Mouse (Mus musculus): ENCODE results near the gene Hsp90ab1. TPM values are rescaled to one million over a fixed set of nuclear protein-coding genes. Genes with fewer than 3 reads are reported as not detected.

Hsp90ab1 gene
- polyA plus RNA-seq, 1 experiment: 1,066 TPM

DNA sequence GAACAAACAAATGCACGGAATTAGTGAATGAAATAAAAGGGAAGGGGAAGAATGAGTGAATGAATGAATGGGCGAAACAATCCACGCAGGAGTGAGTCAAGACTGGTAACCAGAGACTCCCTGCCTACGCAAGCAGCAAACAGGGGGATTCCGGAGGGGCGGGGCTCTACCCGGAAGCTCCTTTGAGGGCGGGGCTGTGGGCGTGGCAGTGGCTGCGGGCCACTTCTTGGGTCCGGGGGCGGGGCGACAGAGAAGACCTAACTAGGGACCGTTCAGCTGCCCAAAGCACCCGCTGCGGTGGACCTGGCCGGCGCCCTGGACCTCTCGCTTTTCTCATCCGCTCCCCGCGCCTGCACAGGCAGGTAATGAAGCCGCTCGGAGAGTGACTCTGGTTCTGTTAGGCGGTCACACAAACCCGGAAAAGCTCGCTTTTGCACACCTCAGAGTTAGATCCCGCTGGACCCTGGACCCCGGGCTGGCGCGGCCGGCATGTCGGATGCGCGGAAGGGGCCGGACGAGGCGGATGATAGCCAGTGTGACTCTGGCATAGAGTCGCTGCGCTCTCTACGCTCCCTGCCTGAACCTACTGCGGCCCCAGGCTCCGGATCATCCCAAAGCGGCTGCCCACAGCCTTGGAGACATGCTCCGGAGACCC is 17.5 kb downstream of the Hsp90ab1 start, which contains the start of gene Nfkbie:
Nfkbie (plus strand) TSS at position 252 of the 655 bp plus-strand sequence.
- peak; percentile 96 for DNase-seq (ENCODE audit: low read depth)
- TF ChIP-seq CTCF (IDR thresholded peaks at IDR 0.05; ENCODE audit: borderline replicate concordance, extremely low read depth, insufficient read depth, insufficient read length): no peak
- TF ChIP-seq POLR2A (IDR thresholded peaks at IDR 0.05; ENCODE audit: borderline replicate concordance, extremely low read depth, insufficient read depth, insufficient read length, poor library complexity, severe bottlenecking): peak; percentile 29; the same call in 1 of the 2 replicates

DNA sequence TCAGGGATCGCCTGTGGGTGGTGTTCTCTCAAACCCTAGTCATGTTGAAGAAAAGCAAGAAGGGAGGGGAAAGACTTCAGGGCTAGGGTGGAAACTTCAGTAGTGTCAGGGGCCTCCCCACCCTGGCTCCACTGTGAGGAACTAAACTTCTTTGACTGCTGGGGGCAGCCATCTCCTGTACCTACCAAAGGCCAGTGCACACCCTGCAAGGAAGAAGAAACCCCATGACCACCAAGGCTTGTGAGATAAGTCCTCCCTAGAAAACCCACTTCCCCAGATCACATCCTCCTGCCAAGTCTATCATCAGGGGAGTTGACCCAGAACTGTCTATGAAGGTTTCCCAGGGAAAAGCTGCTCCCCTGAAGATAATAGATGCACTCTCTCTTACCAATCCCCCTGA is 18.7 kb downstream of the Hsp90ab1 start:
- no peak for TF ChIP-seq CTCF (IDR thresholded peaks at IDR 0.05; ENCODE audit: borderline replicate concordance, extremely low read depth, insufficient read depth, insufficient read length)
- no peak for TF ChIP-seq POLR2A (IDR thresholded peaks at IDR 0.05; ENCODE audit: borderline replicate concordance, extremely low read depth, insufficient read depth, insufficient read length, poor library complexity, severe bottlenecking)
- no peak for DNase-seq (ENCODE audit: low read depth)

DNA sequence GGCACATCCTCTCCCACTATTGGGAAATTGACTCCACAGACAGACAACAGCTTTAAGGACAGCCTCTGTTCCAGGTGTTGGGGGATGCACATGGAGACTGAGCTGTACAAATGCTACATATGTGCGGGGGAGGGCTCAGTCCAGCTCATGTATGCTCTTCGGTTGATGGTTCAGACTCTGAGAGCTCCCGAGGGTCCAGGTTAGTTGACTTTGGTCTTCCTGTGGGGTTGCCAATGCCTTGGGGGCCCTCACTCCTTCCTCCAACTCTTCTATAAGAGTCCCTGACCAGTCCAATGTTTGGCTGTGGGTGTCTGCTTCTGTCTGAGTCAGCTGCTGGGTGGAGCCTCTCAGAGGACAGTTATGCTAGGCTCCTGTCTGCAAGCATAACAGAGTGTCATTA is 20.0 kb downstream of the Hsp90ab1 start:
- DNase-seq (ENCODE audit: low read depth): no peak
- no peak for TF ChIP-seq CTCF (IDR thresholded peaks at IDR 0.05; ENCODE audit: borderline replicate concordance, extremely low read depth, insufficient read depth, insufficient read length)
- TF ChIP-seq POLR2A (IDR thresholded peaks at IDR 0.05; ENCODE audit: borderline replicate concordance, extremely low read depth, insufficient read depth, insufficient read length, poor library complexity, severe bottlenecking): no peak

DNA sequence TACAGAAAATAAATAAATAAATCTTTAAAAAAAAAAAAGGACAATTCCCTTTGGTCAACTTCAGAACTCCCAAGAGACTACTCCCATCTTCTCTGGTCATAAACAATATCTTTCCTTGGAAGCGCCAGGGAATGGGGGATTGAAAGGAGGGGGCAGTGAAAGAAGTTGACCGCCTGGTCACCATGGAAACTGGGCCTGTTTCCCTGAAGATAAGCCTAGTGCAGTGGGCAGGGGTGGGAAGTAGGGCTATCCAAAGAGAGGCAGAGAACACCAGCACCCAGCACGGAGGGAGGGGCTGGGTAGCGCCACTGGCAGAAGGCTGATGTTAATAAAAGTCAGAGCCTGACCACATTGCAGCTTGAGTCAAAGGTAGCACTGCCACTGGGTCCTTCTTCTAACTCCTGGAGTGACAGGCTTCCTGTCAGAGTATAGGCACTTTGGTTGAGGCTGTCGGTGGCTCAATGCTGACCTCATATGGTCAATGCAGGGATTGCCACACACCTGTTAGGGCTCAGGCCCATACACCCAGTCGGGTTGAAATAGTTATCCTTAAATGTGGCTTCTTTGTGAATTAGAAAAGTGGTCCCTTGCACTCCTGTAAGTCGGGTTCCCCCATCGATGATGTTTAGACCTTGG is 21.1 kb downstream of the Hsp90ab1 start:
- DNase-seq (ENCODE audit: low read depth): peak; percentile 84
- TF ChIP-seq CTCF (IDR thresholded peaks at IDR 0.05; ENCODE audit: borderline replicate concordance, extremely low read depth, insufficient read depth, insufficient read length) (peak; percentile 93), POLR2A (IDR thresholded peaks at IDR 0.05; ENCODE audit: borderline replicate concordance, extremely low read depth, insufficient read depth, insufficient read length, poor library complexity, severe bottlenecking) (no peak)

DNA sequence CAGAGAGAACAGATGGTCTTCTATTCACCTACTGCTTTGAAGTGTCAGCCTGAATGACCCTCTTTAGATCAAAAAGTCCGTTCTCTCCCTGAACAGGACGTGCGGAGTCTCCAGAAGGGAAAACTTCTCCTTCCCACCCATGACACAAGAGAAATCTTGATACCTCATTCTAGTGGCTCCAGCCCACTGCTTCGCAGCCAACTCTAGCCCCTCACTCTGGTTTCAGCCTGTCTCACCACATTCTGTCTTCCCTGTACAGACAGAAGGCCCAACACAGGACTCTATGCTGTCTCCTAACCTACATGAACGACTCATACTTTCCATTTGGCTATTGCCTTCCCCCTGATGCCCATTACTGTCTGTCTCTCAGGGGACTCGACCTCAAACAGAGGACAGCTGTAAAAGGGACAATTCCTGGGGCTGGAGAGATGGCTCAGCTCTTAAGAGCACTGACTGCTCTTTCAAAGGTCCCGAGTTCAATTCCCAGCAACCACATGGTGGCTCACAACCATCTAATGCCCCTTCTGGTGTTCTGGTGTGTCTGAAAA is 21.7 kb downstream of the Hsp90ab1 start:
- TF ChIP-seq POLR2A (IDR thresholded peaks at IDR 0.05; ENCODE audit: borderline replicate concordance, extremely low read depth, insufficient read depth, insufficient read length, poor library complexity, severe bottlenecking) (no peak), CTCF (IDR thresholded peaks at IDR 0.05; ENCODE audit: borderline replicate concordance, extremely low read depth, insufficient read depth, insufficient read length) (no peak)
- DNase-seq (ENCODE audit: low read depth): no peak

DNA sequence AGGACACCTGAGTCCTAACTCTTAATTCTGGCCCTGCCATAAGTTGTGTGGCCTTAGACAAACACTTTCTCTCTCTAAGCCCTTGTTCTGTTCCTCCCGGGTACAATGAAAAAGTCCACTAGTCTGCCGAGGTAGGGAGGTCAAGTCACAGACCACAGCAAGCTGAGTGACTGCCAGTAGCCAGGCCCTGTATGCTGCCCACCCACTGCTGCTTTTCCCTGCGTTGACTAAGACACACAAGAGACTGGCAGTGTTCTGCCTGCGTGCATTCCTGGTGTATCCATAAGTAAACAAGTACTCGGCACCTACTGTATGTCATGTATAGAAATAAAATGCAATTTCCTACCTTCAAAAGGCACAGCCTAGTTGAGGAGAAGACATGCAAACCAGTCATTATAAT is 22.8 kb downstream of the Hsp90ab1 start:
- TF ChIP-seq POLR2A (IDR thresholded peaks at IDR 0.05; ENCODE audit: borderline replicate concordance, extremely low read depth, insufficient read depth, insufficient read length, poor library complexity, severe bottlenecking) (no peak), CTCF (IDR thresholded peaks at IDR 0.05; ENCODE audit: borderline replicate concordance, extremely low read depth, insufficient read depth, insufficient read length) (no peak)

DNA sequence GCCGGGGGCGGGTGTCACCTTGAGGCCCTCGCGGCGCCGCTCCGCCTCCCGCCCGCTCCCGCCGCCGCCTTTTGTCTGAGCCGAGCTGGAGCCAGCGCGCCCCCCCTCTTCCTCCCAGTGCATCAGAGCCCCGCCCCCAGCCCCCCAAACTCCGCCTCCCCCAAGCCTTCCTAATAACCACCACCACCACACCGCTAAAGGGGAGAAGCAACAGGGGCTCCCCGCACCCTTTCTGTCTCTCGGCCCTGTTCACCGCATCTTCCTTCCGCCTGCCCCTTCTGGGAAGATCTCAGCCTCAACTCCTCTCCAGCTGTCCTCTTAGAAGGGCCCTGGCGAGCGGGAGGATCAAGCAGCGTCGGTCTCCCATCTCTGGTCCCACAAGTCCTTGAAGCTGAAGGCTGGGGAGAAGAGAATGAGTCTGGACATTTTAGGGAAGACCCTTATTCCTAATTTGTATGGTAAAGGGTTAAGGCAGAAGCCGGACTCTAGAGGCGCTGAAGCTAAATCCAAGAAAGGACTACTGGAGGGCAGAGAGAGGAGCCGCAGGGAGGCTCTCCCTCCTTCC is 23.4 kb downstream of the Hsp90ab1 start, which contains the start of gene Tmem151b:
Tmem151b (minus strand) TSS at position 61 of the 565 bp plus-strand sequence.
- TF ChIP-seq CTCF (IDR thresholded peaks at IDR 0.05; ENCODE audit: borderline replicate concordance, extremely low read depth, insufficient read depth, insufficient read length) (no peak), POLR2A (IDR thresholded peaks at IDR 0.05; ENCODE audit: borderline replicate concordance, extremely low read depth, insufficient read depth, insufficient read length, poor library complexity, severe bottlenecking) (peak; percentile 77)
- peak; percentile 92 for DNase-seq (ENCODE audit: low read depth)

More for the DNA sequence above, 22.8 kb downstream of the Hsp90ab1 start:
- DNase-seq (ENCODE audit: low read depth): no peak

DNA sequence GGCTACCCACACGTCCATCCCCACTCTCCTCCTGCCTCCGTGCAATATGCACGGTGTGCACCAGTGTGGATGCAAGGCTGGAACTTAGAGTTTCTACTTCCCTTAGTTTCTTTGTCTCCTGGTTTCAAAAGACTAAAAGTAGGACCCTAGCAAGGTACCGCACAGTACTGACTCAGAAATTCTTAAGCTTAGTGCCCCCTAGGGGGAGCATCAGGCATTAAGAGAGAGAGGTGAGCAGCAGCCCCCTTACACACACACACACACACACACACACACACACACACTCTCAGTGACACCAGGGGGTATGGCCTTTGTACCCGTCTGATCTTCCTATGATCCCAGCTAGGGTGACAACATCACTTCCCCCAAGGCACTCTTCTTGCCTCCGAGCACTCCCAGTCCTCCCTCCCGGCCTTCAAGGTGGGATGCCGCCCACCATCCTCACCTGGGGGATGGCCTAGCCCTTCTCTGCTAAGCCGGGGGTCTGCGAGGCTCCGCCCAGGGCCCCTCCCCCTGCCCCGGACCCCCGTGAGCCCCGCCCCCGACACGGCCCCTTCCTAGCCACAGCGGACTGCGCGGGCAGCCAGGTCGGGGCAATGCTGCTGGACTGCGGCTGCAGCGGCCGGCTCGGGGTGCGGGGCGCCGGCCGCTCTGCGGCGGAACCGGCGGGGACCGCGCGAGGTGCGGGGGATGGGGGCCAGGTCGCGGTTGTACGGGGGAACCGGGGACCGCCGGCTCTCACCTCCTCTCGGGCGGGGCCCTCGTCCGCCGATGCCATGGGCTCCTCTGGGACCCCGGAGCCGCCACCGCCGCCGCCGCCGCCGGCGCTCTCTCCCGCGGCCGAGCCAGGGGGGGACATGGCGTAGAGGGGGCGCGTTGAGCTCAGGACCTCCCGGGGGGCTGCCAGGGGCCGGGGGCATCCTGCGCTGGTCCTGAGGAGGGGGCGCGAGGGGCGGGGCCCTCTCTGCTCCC is 24.2 kb downstream of the Hsp90ab1 start:
- DNase-seq (ENCODE audit: low read depth): peak; percentile 90
- TF ChIP-seq CTCF (IDR thresholded peaks at IDR 0.05; ENCODE audit: borderline replicate concordance, extremely low read depth, insufficient read depth, insufficient read length) (peak; percentile 43; the same call in 1 of the 2 replicates), POLR2A (IDR thresholded peaks at IDR 0.05; ENCODE audit: borderline replicate concordance, extremely low read depth, insufficient read depth, insufficient read length, poor library complexity, severe bottlenecking) (peak; percentile 59)

DNA sequence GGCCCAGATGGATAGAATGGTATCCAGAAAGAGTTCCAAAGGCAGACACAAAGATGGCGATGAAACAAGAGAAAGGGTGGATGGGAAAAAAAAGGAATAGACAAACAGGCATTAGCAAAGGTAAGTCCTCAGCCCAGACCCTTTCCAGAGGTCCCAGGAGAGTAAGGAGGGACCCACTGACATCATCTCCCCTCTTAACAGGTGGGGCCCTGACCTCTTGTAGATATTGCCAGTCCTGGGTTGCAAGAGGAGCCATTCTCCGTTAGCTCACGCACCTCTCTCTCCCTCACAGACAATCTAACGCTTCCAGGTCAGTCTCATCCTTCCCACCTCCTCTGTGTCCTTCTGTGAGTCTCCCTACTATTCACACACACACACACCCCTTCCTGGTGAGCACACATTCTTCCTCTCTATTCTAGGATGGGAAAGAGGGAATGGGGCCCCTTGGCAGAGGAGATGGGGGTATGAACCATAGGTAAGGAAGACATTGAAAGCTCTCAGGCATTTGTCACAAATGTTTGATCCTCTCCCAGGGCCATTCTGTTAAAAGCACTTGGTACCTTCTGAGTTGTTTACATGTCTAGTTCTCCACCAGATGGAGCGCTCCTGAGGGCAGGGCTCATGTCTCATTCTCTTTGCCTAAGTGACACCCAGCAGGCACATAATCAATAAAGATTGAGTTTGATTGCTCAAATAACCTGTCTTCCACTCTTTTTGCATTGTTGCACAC is 25.4 kb downstream of the Hsp90ab1 start:
- DNase-seq (ENCODE audit: low read depth): no peak
- TF ChIP-seq CTCF (IDR thresholded peaks at IDR 0.05; ENCODE audit: borderline replicate concordance, extremely low read depth, insufficient read depth, insufficient read length) (no peak), POLR2A (IDR thresholded peaks at IDR 0.05; ENCODE audit: borderline replicate concordance, extremely low read depth, insufficient read depth, insufficient read length, poor library complexity, severe bottlenecking) (no peak)

DNA sequence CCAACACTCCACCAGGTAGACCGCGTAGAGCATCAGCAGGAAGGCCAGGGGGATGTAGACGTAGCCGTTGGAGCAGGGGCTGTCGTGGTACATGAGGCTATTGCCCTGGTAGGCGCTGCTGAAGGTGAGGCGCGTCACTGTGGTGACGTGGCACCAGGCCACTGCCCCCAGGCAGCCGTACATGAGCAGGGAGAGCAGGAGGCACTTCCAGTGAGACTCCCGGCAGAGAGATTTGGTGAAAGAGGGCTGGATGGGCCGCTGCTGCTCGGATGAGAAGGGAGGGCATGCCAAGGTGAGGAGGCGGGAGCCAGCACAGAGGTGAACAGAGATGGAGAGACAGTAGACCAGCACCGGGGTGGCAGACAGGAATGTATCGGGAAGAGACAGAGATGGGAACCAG is 26.1 kb downstream of the Hsp90ab1 start:
- TF ChIP-seq CTCF (IDR thresholded peaks at IDR 0.05; ENCODE audit: borderline replicate concordance, extremely low read depth, insufficient read depth, insufficient read length) (no peak), POLR2A (IDR thresholded peaks at IDR 0.05; ENCODE audit: borderline replicate concordance, extremely low read depth, insufficient read depth, insufficient read length, poor library complexity, severe bottlenecking) (no peak)
- no peak for DNase-seq (ENCODE audit: low read depth)

All from brain, embryonic 14.5 days (tissue).